Mouse (Mus musculus) limb, embryonic 14.5 days (tissue): ENCODE data around the gene Cenpa. TPM values are rescaled to one million over a fixed set of nuclear protein-coding genes. Genes with fewer than 3 reads are reported as not detected.

Source experiments
- ATAC-seq: fragments of 200-750 bp; cut with Nextera tagmentation; 2 replicates; pipeline ENCODE4 v1.8.0; 2017; ENCODE audit warnings: low read depth, moderate number of reproducible peaks, moderate TSS enrichment; ENCODE audit not compliant: low FRiP score
- DNase-seq: peaks from one replicate; pipeline ENCODE4 v3.0.0-alpha.2; 2015; ENCODE audit warnings: low spot score
- H3K27ac ChIP-seq: fragments of 300-500 bp; sonication (generic); replicated peaks from 2 replicates; pipeline ENCODE4 v1.5.1; 2014; ENCODE audit warnings: low read depth, mild to moderate bottlenecking, low read length, moderate library complexity, mixed read lengths
- H3K27me3 ChIP-seq: fragments of 300-500 bp; sonication (generic); 2 replicates; pipeline ENCODE4 v1.6.1; 2014; ENCODE audit warnings: low read length, mixed read lengths; ENCODE audit not compliant: control insufficient read depth, insufficient read depth
- H3K36me3 ChIP-seq: fragments of 300-500 bp; sonication (generic); 2 replicates; pipeline ENCODE4 v1.6.1; 2014; ENCODE audit warnings: mild to moderate bottlenecking, low read length, moderate library complexity, mixed read lengths; ENCODE audit not compliant: control insufficient read depth, insufficient read depth
- H3K4me1 ChIP-seq: fragments of 300-500 bp; sonication (generic); 2 replicates; pipeline ENCODE4 v1.6.1; 2014; ENCODE audit warnings: antibody characterized with exemption, low read length, mixed read lengths; ENCODE audit not compliant: control insufficient read depth, insufficient read depth
- H3K4me2 ChIP-seq: fragments of 300-500 bp; sonication (generic); replicated peaks from 2 replicates; pipeline ENCODE4 v1.6.1; 2014; ENCODE audit warnings: low read depth, mild to moderate bottlenecking, low read length, moderate library complexity; ENCODE audit not compliant: severe bottlenecking
- H3K4me3 ChIP-seq: fragments of 300-500 bp; sonication (generic); replicated peaks from 2 replicates; pipeline ENCODE4 v1.5.1; 2014; ENCODE audit warnings: low read length
- H3K9ac ChIP-seq: fragments of 300-500 bp; sonication (generic); 2 replicates; pipeline ENCODE4 v1.6.1; 2014; ENCODE audit warnings: mild to moderate bottlenecking, low read depth, low read length, moderate library complexity; ENCODE audit not compliant: severe bottlenecking
- H3K9me3 ChIP-seq: fragments of 300-500 bp; sonication (generic); 2 replicates; pipeline ENCODE4 v1.6.1; 2016; ENCODE audit warnings: low read length; ENCODE audit not compliant: control insufficient read depth
- POLR2A ChIP-seq: fragments of 200-500 bp; IDR thresholded peaks from 2 replicates; pipeline ENCODE4 v1.8.0; 2012; ENCODE audit warnings: inconsistent platforms, mild to moderate bottlenecking, moderate library complexity, borderline replicate concordance; ENCODE audit not compliant: insufficient read depth, insufficient read length; ENCODE audit errors: extremely low read depth
- WGBS: fragments of 180-500 bp; shearing (Covaris S2); extraction: QIAGEN DNeasy Blood & Tissue Kit; methylation state at CpG from one replicate; pipeline ENCODE4 v1.1.7; 2014; 5-methylcytosine and 5-hydroxymethylcytosine counted together
- polyA plus RNA-seq, 2 experiments: library from polyadenylated mRNA; depleted of rRNA in 1 of 2; stranded (reverse) in 1 of 2; unstranded in 1 of 2; fragments of >200 nt; fragmentation: Nextera tagmentation in 1 of 2; extraction: Ambion mirVana in 1 of 2; gene quantifications; 2 replicates each; pipeline versions ENCODE4 v1.2.1 to v1.2.3; 2012 to 2014

Gene Cenpa
- polyA plus RNA-seq, 2 experiments, result 206 to 272 TPM

GRCm38 (mm10) chr5:30620567-30620966 is 46.0 kb upstream of the Cenpa start:
- peaks cover 11% of the 10 kb centered on the region for H3K4me1 ChIP-seq

GRCm38 (mm10) chr5:30621211-30621790 is 45.3 kb upstream of the Cenpa start:
- no peaks in the 10 kb centered on the region for H3K9me3 ChIP-seq
- no peak overlapping the region; the same call in 1 of the 2 replicates for H3K4me3 ChIP-seq
- DNase-seq, result no peak
- 88% methylated on average over 9 of the region's 9 CpGs for WGBS
- TF ChIP-seq POLR2A, result no peak
- H3K36me3 ChIP-seq, result no peaks in the 10 kb centered on the region
- H3K9ac ChIP-seq, result no peak overlapping the region
- no peak overlapping the region for H3K4me2 ChIP-seq
- H3K27me3 ChIP-seq, result peaks cover 14% of the 10 kb centered on the region; the same call in 1 of the 2 replicates
- no peak overlapping the region for H3K27ac ChIP-seq
- ATAC-seq, result no peak
- H3K4me1 ChIP-seq, result peaks cover 11% of the 10 kb centered on the region

More at GRCm38 (mm10) chr5:30620567-30620966, 46.0 kb upstream of the Cenpa start:
- no peak overlapping the region for H3K27ac ChIP-seq
- H3K4me2 ChIP-seq, result no peak overlapping the region
- WGBS, result 97% methylated on average over 20 of the region's 20 CpGs
- no peaks in the 10 kb centered on the region for H3K36me3 ChIP-seq
- no peak for TF ChIP-seq POLR2A
- no peak overlapping the region for H3K4me3 ChIP-seq
- ATAC-seq (no peak), DNase-seq (no peak)
- H3K9ac ChIP-seq, result no peak overlapping the region
- H3K27me3 ChIP-seq, result peaks cover 14% of the 10 kb centered on the region; the same call in 1 of the 2 replicates
- H3K9me3 ChIP-seq, result no peaks in the 10 kb centered on the region

- DNase-seq (no peak), ATAC-seq (no peak)
- Histone ChIP-seq H3K27me3 (peaks cover 14% of the 10 kb centered on the region; the same call in 1 of the 2 replicates), H3K36me3 (no peaks in the 10 kb centered on the region), H3K27ac (no peak overlapping the region), H3K4me2 (peak overlapping the region; percentile 97), H3K4me1 (peaks cover 11% of the 10 kb centered on the region), H3K4me3 (peak overlapping the region; percentile 43), H3K9me3 (no peaks in the 10 kb centered on the region), H3K9ac (peak overlapping the region; percentile 49)
- 55% methylated on average over 22 of the region's 22 CpGs for WGBS
- no peak for TF ChIP-seq POLR2A
Measured at GRCm38 (mm10) chr5:30621844-30622176, 44.8 kb upstream of the Cenpa start.

GRCm38 (mm10) chr5:30622177-30622840 is 44.3 kb upstream of the Cenpa start:
- WGBS, result 4% methylated on average over 61 of the region's 69 CpGs
- Histone ChIP-seq H3K9ac (peak overlapping the region; percentile 49), H3K9me3 (no peaks in the 10 kb centered on the region), H3K4me3 (peak overlapping the region; percentile 43), H3K4me1 (peaks cover 11% of the 10 kb centered on the region), H3K27me3 (peaks cover 14% of the 10 kb centered on the region; the same call in 1 of the 2 replicates), H3K4me2 (peak overlapping the region; percentile 97), H3K27ac (no peak overlapping the region), H3K36me3 (no peaks in the 10 kb centered on the region)
- ATAC-seq (peak; percentile 66; the same call in 1 of the 2 replicates), DNase-seq (peak; percentile 20)
- no peak for TF ChIP-seq POLR2A

- DNase-seq, result peak; percentile 40
- no peaks in the 10 kb centered on the region for H3K9me3 ChIP-seq
- peak overlapping the region; percentile 49 for H3K9ac ChIP-seq
- H3K4me1 ChIP-seq, result peaks cover 11% of the 10 kb centered on the region
- no peaks in the 10 kb centered on the region for H3K36me3 ChIP-seq
- H3K27me3 ChIP-seq, result peaks cover 14% of the 10 kb centered on the region; the same call in 1 of the 2 replicates
- no peak for TF ChIP-seq POLR2A
- peak overlapping the region; percentile 43 for H3K4me3 ChIP-seq
- under 1% methylated on average over 10 of the region's 10 CpGs for WGBS
- no peak overlapping the region for H3K27ac ChIP-seq
- ATAC-seq, result peak; percentile 76; the same call in 1 of the 2 replicates
- peak overlapping the region; percentile 97 for H3K4me2 ChIP-seq
Measured at GRCm38 (mm10) chr5:30622841-30623185, 43.8 kb upstream of the Cenpa start.
